Mouse (Mus musculus) liver, embryonic 14.5 days (tissue): Measurements from ENCODE around the gene Ccdc162. TPM values are rescaled to one million over a fixed set of nuclear protein-coding genes. Genes with fewer than 3 reads are reported as not detected.

ENCODE experiments used
- ATAC-seq: fragments of 200-750 bp; cut with Nextera tagmentation; 2 replicates; pipeline ENCODE4 v1.8.0; 2017; ENCODE audit warnings: moderate number of reproducible peaks, mild to moderate bottlenecking, moderate library complexity; ENCODE audit not compliant: insufficient read depth
- DNase-seq, 3 experiments: peaks; one replicate each; pipeline ENCODE4 v3.0.0-alpha.2; 2012 to 2013; ENCODE audit warnings: low read depth in 3 of 3, low spot score in 3 of 3
- H3K27ac ChIP-seq: fragments of 300-500 bp; sonication (generic); 2 replicates; pipeline ENCODE4 v1.5.1; 2014; ENCODE audit warnings: moderate library complexity, mild to moderate bottlenecking, control low read depth, inconsistent platforms
- H3K27me3 ChIP-seq: fragments of 300-500 bp; sonication (generic); 2 replicates; pipeline ENCODE4 v1.6.1; 2014; ENCODE audit warnings: mild to moderate bottlenecking, low read length, moderate library complexity; ENCODE audit not compliant: control insufficient read depth, insufficient read depth
- H3K36me3 ChIP-seq: fragments of 300-500 bp; sonication (generic); replicated peaks from 2 replicates; pipeline ENCODE4 v1.6.1; 2014; ENCODE audit warnings: low read depth; ENCODE audit not compliant: control insufficient read depth, insufficient read depth
- H3K4me1 ChIP-seq, 2 experiments: fragments of 200-500 bp in 1 of 2; fragments of 300-500 bp in 1 of 2; sonication (generic) in 1 of 2; replicated peaks; 2 replicates each; pipeline ENCODE4 v1.6.1; 2012 to 2014; ENCODE audit warnings: antibody characterized with exemption in 1 of 2, inconsistent platforms in 1 of 2, low read length in 1 of 2; ENCODE audit not compliant: control insufficient read depth in 2 of 2, insufficient read depth in 2 of 2
- H3K4me2 ChIP-seq: fragments of 300-500 bp; sonication (generic); 2 replicates; pipeline ENCODE4 v1.6.1; 2014; ENCODE audit warnings: low read depth, mild to moderate bottlenecking, control low read depth, moderate library complexity
- H3K4me3 ChIP-seq, 2 experiments: fragments of 200-500 bp in 1 of 2; fragments of 300-500 bp in 1 of 2; sonication (generic) in 1 of 2; 2 replicates each; pipeline ENCODE4 v1.5.1; 2012 to 2014; ENCODE audit warnings: low read depth in 2 of 2, low read length in 2 of 2, mild to moderate bottlenecking in 2 of 2, control low read depth in 1 of 2, inconsistent platforms in 1 of 2, moderate library complexity in 1 of 2; ENCODE audit not compliant: insufficient read depth in 1 of 2
- H3K9ac ChIP-seq: fragments of 300-500 bp; sonication (generic); replicated peaks from 2 replicates; pipeline ENCODE4 v1.6.1; 2014; ENCODE audit warnings: mild to moderate bottlenecking, control low read depth, moderate library complexity
- H3K9me3 ChIP-seq: fragments of 300-500 bp; sonication (generic); 2 replicates; pipeline ENCODE4 v1.6.1; 2016; ENCODE audit warnings: low read length, mixed read lengths; ENCODE audit not compliant: control insufficient read depth
- CTCF ChIP-seq: IDR thresholded peaks from 2 replicates; pipeline ENCODE4 v1.5.1; 2016; ENCODE audit warnings: antibody characterized with exemption, low read depth, control low read depth
- EP300 ChIP-seq: IDR thresholded peaks from 2 replicates; pipeline ENCODE4 v1.6.1; 2016; ENCODE audit warnings: antibody characterized with exemption, low read depth
- WGBS: fragments of 180-500 bp; shearing (Covaris S2); extraction: QIAGEN DNeasy Blood & Tissue Kit; methylation state at CpG from one replicate; pipeline ENCODE4 v1.1.7; 2014; ENCODE audit not compliant: insufficient replicate concordance; 5-methylcytosine and 5-hydroxymethylcytosine counted together
- polyA plus RNA-seq, 2 experiments: library from polyadenylated mRNA; depleted of rRNA in 1 of 2; stranded (reverse) in 1 of 2; unstranded in 1 of 2; fragments of >200 nt; fragmentation: Nextera tagmentation in 1 of 2; extraction: Ambion mirVana in 1 of 2; gene quantifications; 2 replicates each; pipeline versions ENCODE4 v1.2.1 to v1.2.3; 2012 to 2014

Ccdc162 gene
- polyA plus RNA-seq, 2 experiments: 0.07 to 0.10 TPM

DNA sequence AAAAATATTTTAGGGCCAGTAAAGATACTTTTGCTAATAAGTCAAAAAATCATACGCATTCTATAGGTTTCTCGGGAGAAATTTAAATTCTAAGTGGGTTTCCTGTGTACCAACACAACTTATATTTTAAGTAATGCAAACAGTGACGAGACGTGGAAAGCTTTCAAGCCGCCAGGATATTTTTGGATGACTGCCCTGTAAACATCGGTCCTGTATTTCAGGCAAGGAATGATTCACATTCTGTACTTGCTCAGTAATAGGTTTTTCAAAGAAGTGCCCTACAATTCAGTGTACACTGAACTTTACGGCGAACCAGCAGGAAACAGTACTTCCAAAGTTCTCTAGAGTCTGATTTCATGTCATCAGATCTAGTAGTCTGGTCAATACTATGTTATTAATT, 5.7 kb downstream of the Ccdc162 start:
- DNase-seq (no peak), ATAC-seq (no peak)
- Histone ChIP-seq H3K9ac (no peak overlapping the region), H3K27me3 (no peaks in the 10 kb centered on the region), H3K36me3 (no peaks in the 10 kb centered on the region), H3K27ac (no peak overlapping the region), H3K4me1 (0 out of 4 replicates have a peak, but pooled peaks cover 0 to 4% of the 10 kb centered on the region in 2 experiments), H3K9me3 (no peaks in the 10 kb centered on the region), H3K4me3 (no peak overlapping the region), H3K4me2 (no peak overlapping the region)
- WGBS: 82% methylated on average over 8 of the region's 8 CpGs
- TF ChIP-seq EP300 (no peak), CTCF (no peak)

DNA sequence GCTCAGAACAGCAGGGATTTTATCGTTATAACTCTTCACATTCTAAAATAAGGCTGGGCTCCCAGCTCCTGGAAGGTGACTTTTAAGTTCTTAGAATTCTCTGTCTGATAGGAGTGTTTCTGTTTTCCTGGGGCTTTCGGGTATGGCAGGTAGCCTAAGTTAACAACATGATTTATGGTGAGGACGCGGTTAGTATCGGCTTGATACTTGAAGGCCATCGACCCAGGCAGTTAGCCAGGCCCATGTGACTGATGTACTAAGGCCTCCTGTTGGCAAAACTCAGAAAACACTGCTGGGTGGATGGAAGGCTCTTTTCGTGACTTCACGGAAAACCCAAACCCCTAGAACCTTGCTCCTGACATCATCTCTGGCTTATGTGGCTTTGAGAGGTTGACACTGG, 7.1 kb downstream of the Ccdc162 start:
- ATAC-seq (no peak), DNase-seq (no peak)
- WGBS: 78% methylated on average over 8 of the region's 8 CpGs

GRCm38 (mm10) chr10:41699669-41700068, 16.8 kb downstream of the Ccdc162 start:
- DNase-seq: no peak
- no peak for ATAC-seq
- no peak overlapping the region for H3K27ac ChIP-seq
- no peaks in the 10 kb centered on the region for H3K36me3 ChIP-seq
- no peak overlapping the region for H3K4me3 ChIP-seq
- no peak overlapping the region for H3K9ac ChIP-seq
- TF ChIP-seq EP300: no peak
- no peak for TF ChIP-seq CTCF
- no peaks in the 10 kb centered on the region for H3K4me1 ChIP-seq
- H3K4me2 ChIP-seq: no peak overlapping the region
- WGBS: 64% methylated on average over 5 of the region's 5 CpGs
- no peaks in the 10 kb centered on the region for H3K27me3 ChIP-seq
- no peaks in the 10 kb centered on the region for H3K9me3 ChIP-seq

More for the DNA sequence above, 7.1 kb downstream of the Ccdc162 start:
- 0 out of 4 replicates have a peak, but pooled peaks cover 0 to 2% of the 10 kb centered on the region in 2 experiments for H3K4me1 ChIP-seq
- no peaks in the 10 kb centered on the region for H3K27me3 ChIP-seq
- no peak overlapping the region for H3K4me3 ChIP-seq
- H3K9me3 ChIP-seq: no peaks in the 10 kb centered on the region
- TF ChIP-seq EP300: no peak
- no peak for TF ChIP-seq CTCF
- H3K9ac ChIP-seq: no peak overlapping the region
- no peaks in the 10 kb centered on the region for H3K36me3 ChIP-seq
- no peak overlapping the region for H3K27ac ChIP-seq
- H3K4me2 ChIP-seq: no peak overlapping the region

- Histone ChIP-seq H3K36me3 (no peaks in the 10 kb centered on the region), H3K9ac (no peak overlapping the region), H3K27ac (no peak overlapping the region), H3K4me3 (no peak overlapping the region), H3K9me3 (no peaks in the 10 kb centered on the region), H3K4me2 (no peak overlapping the region), H3K4me1 (no peaks in the 10 kb centered on the region), H3K27me3 (no peaks in the 10 kb centered on the region)
- ATAC-seq: no peak
- WGBS: 74% methylated on average over 11 of the region's 11 CpGs
- TF ChIP-seq EP300: no peak
- no peak for TF ChIP-seq CTCF
- no peak for DNase-seq
These were observed 19.4 kb downstream of the Ccdc162 start for GRCm38 (mm10) chr10:41697040-41697439.

DNA sequence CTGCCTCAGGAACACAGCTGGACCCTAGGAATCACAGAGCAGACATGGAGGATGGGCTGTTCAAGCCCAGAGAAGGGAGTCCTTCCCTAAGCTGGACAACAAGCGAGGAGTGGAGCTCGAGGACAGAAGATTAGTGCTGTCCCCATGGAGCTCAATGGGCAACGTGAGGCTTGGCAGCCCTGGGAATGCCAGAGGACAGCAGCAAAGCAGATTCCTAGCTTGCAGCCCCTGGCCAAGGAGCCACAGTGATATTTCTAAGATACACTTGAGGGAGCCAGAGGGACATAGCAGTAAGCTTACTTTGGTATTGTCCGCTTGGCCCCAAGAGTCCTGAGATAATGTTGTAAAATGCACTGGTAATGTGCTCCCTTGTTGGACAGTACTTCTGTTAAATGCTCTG, 25.5 kb downstream of the Ccdc162 start:
- Histone ChIP-seq H3K9ac (no peak overlapping the region), H3K4me2 (no peak overlapping the region), H3K4me3 (no peak overlapping the region), H3K9me3 (no peaks in the 10 kb centered on the region), H3K4me1 (0 out of 4 replicates have a peak, but pooled peaks cover 0 to 4% of the 10 kb centered on the region in 2 experiments), H3K27ac (no peak overlapping the region), H3K27me3 (no peaks in the 10 kb centered on the region), H3K36me3 (no peaks in the 10 kb centered on the region)
- ATAC-seq (no peak), DNase-seq (no peak)
- TF ChIP-seq EP300: no peak
- TF ChIP-seq CTCF: no peak
- 58% methylated on average over 4 of the region's 4 CpGs for WGBS
